Mouse (Mus musculus) hindbrain, embryonic 14.5 days (tissue): ENCODE results near the gene Scn4a. TPM values are rescaled to one million over a fixed set of nuclear protein-coding genes. Genes with fewer than 3 reads are reported as not detected.
A peak's percentile ranks its signal among the peaks of the same experiment; 100 is the strongest.

ENCODE experiments used
- ATAC-seq: fragments of 200-750 bp; cut with Nextera tagmentation; 2 replicates; pipeline ENCODE4 v1.8.0; 2017; ENCODE audit warnings: moderate number of reproducible peaks, mild to moderate bottlenecking, moderate TSS enrichment, moderate library complexity; ENCODE audit not compliant: low FRiP score
- DNase-seq: peaks from one replicate; pipeline ENCODE4 v3.0.0-alpha.2; 2015; ENCODE audit warnings: low spot score
- H3K27ac ChIP-seq: fragments of 300-500 bp; sonication (generic); 2 replicates; pipeline ENCODE4 v1.5.1; 2014; ENCODE audit warnings: mild to moderate bottlenecking, moderate library complexity
- H3K27me3 ChIP-seq: fragments of 300-500 bp; sonication (generic); 2 replicates; pipeline ENCODE4 v1.6.1; 2014; ENCODE audit warnings: mild to moderate bottlenecking, low read length, mixed read lengths; ENCODE audit not compliant: control insufficient read depth, insufficient read depth
- H3K36me3 ChIP-seq: fragments of 300-500 bp; sonication (generic); replicated peaks from 2 replicates; pipeline ENCODE4 v1.6.1; 2014; ENCODE audit not compliant: control insufficient read depth, insufficient read depth
- H3K4me1 ChIP-seq: fragments of 300-500 bp; sonication (generic); replicated peaks from 2 replicates; pipeline ENCODE4 v1.6.1; 2014; ENCODE audit warnings: antibody characterized with exemption, low read length, mixed read lengths; ENCODE audit not compliant: control insufficient read depth, insufficient read depth
- H3K4me2 ChIP-seq: fragments of 300-500 bp; sonication (generic); replicated peaks from 2 replicates; pipeline ENCODE4 v1.6.1; 2014; ENCODE audit warnings: mild to moderate bottlenecking, moderate library complexity
- H3K4me3 ChIP-seq: fragments of 300-500 bp; sonication (generic); replicated peaks from 2 replicates; pipeline ENCODE4 v1.5.1; 2014; ENCODE audit warnings: mild to moderate bottlenecking, low read length
- H3K9ac ChIP-seq: fragments of 300-500 bp; sonication (generic); 2 replicates; pipeline ENCODE4 v1.6.1; 2014
- H3K9me3 ChIP-seq: fragments of 300-500 bp; sonication (generic); 2 replicates; pipeline ENCODE4 v1.6.1; 2016; ENCODE audit warnings: low read length; ENCODE audit not compliant: control insufficient read depth
- WGBS: fragments of 180-500 bp; shearing (Covaris S2); extraction: QIAGEN DNeasy Blood & Tissue Kit; methylation state at CpG from one replicate; pipeline ENCODE4 v1.1.7; 2014; 5-methylcytosine and 5-hydroxymethylcytosine counted together
- polyA plus RNA-seq: library from polyadenylated mRNA; unstranded; fragments of >200 nt; fragmentation: Nextera tagmentation; extraction: Ambion mirVana; gene quantifications from 2 replicates; pipeline ENCODE4 v1.2.1, GENCODE M21; 2014

The Scn4a gene
- polyA plus RNA-seq, 1 experiment from 2014 or later = not detected

GRCm38 (mm10) chr11:106366316-106366715 lies 13.2 kb upstream of the Scn4a start:
- Histone ChIP-seq H3K9me3 (no peaks in the 10 kb centered on the region), H3K36me3 (no peaks in the 10 kb centered on the region), H3K27me3 (no peaks in the 10 kb centered on the region), H3K9ac (no peak overlapping the region), H3K4me3 (no peak overlapping the region), H3K27ac (no peak overlapping the region), H3K4me2 (no peak overlapping the region), H3K4me1 (no peaks in the 10 kb centered on the region; the same call in 1 of the 2 replicates)
- peak; percentile 56 for DNase-seq
- ATAC-seq = no peak
- WGBS = 10% methylated on average over 3 of the region's 3 CpGs

DNA sequence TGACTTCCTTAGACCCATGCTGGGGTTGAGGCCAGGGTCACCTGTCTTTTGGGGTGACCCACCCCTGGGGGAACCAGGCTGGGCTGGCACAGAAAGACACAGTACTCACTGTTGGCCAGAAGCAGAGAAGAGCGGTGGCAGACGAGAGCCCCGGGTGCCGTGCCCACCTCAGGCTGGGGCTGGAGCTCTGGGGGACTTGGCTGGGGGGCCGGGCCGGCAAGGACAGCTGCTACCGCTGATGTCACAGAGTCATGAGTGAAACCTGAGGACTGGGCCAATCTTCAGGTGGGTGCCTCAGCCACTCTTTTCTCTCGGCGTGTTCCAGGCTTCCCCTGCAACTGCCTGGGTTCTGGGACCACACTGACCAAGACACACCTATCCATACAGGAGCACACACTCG lies 12.3 kb upstream of the Scn4a start, which contains the start of gene Prr29:
TSS of gene Prr29 (plus strand) at position 107 of the 400 bp plus-strand sequence.
- Histone ChIP-seq H3K27me3 (no peaks in the 10 kb centered on the region), H3K27ac (no peak within 1 kb of the TSS), H3K4me3 (no peak within 1 kb of the TSS), H3K9ac (no peak within 1 kb of the TSS; the same call in 1 of the 2 replicates), H3K4me1 (no peaks in the 10 kb centered on the region; the same call in 1 of the 2 replicates), H3K9me3 (no peaks in the 10 kb centered on the region), H3K36me3 (no peaks in the 10 kb centered on the region), H3K4me2 (0 out of 2 replicates have a peak within 1 kb of the TSS, but pooled peaks have one; percentile 5)
- ATAC-seq (no peak), DNase-seq (no peak)
- 56% methylated on average over 10 of the region's 10 CpGs for WGBS

- Histone ChIP-seq H3K9me3 (no peaks in the 10 kb centered on the region), H3K9ac (no peak overlapping the region; the same call in 1 of the 2 replicates), H3K36me3 (no peaks in the 10 kb centered on the region), H3K27me3 (no peaks in the 10 kb centered on the region), H3K4me1 (no peaks in the 10 kb centered on the region; the same call in 1 of the 2 replicates), H3K27ac (no peak overlapping the region), H3K4me3 (no peak overlapping the region), H3K4me2 (0 out of 2 replicates have a peak overlapping the region, but pooled peaks have one; percentile 5)
- ATAC-seq (peak; percentile 51; the same call in 1 of the 2 replicates), DNase-seq (no peak)
- 4% methylated on average over 9 of the region's 11 CpGs for WGBS
These were observed 11.6 kb upstream of the Scn4a start for GRCm38 (mm10) chr11:106364712-106365111.

GRCm38 (mm10) chr11:106359350-106359749 lies 6.3 kb upstream of the Scn4a start:
- ATAC-seq (no peak), DNase-seq (no peak)
- WGBS = 18% methylated on average over 5 of the region's 5 CpGs
- Histone ChIP-seq H3K27ac (no peak overlapping the region), H3K27me3 (no peaks in the 10 kb centered on the region), H3K4me2 (no peak overlapping the region), H3K4me1 (no peaks in the 10 kb centered on the region), H3K4me3 (no peak overlapping the region), H3K36me3 (no peaks in the 10 kb centered on the region), H3K9me3 (no peaks in the 10 kb centered on the region), H3K9ac (no peak overlapping the region)

- Histone ChIP-seq H3K9me3 (no peaks in the 10 kb centered on the region), H3K36me3 (no peaks in the 10 kb centered on the region), H3K4me2 (no peak overlapping the region), H3K9ac (no peak overlapping the region), H3K4me3 (no peak overlapping the region), H3K27ac (no peak overlapping the region), H3K4me1 (no peaks in the 10 kb centered on the region), H3K27me3 (no peaks in the 10 kb centered on the region)
- 73% methylated on average over 19 of the region's 19 CpGs for WGBS
- no peak for ATAC-seq
- DNase-seq = no peak
These were observed 2.5 kb upstream of the Scn4a start for GRCm38 (mm10) chr11:106355382-106356128.

- H3K4me2 ChIP-seq = no peak overlapping the region
- H3K36me3 ChIP-seq = no peaks in the 10 kb centered on the region
- H3K4me3 ChIP-seq = no peak overlapping the region
- 68% methylated on average over 1 of the region's 1 CpGs for WGBS
- no peaks in the 10 kb centered on the region for H3K27me3 ChIP-seq
- no peak for ATAC-seq
- H3K9ac ChIP-seq = no peak overlapping the region
- DNase-seq = no peak
- no peak overlapping the region for H3K27ac ChIP-seq
- H3K9me3 ChIP-seq = no peaks in the 10 kb centered on the region
- H3K4me1 ChIP-seq = no peaks in the 10 kb centered on the region
These were observed 1.1 kb upstream of the Scn4a start for GRCm38 (mm10) chr11:106354181-106354580.

DNA sequence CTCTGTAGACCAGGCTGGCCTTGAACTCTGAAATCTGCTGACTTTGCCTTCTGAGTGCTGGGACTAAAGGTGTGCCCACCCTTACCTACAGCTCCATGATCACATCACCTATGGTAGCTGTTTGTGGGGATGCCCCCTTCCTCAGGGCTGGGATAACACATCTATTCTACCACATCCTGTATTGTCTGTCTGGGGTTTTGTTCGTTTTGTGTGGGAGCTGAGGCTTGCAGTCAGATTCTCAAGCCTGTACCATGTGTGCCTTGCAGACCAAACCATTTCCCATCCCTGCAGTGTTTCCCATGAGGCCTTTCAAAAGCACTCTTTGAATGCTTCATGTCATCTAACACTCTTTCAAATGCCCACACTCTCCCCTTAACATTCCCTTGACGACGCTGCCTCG lies 1.1 kb downstream of the Scn4a start:
- Histone ChIP-seq H3K36me3 (no peaks in the 10 kb centered on the region), H3K4me1 (no peaks in the 10 kb centered on the region), H3K4me3 (no peak overlapping the region), H3K9ac (no peak overlapping the region), H3K9me3 (no peaks in the 10 kb centered on the region), H3K4me2 (no peak overlapping the region), H3K27me3 (no peaks in the 10 kb centered on the region), H3K27ac (no peak overlapping the region)
- ATAC-seq (no peak), DNase-seq (no peak)
- WGBS = 75% methylated on average over 4 of the region's 4 CpGs

- no peaks in the 10 kb centered on the region for H3K27me3 ChIP-seq
- H3K9ac ChIP-seq = no peak overlapping the region
- no peak overlapping the region for H3K27ac ChIP-seq
- ATAC-seq (no peak), DNase-seq (no peak)
- WGBS = 62% methylated on average over 3 of the region's 3 CpGs
- no peaks in the 10 kb centered on the region for H3K4me1 ChIP-seq
- H3K36me3 ChIP-seq = no peaks in the 10 kb centered on the region
- H3K9me3 ChIP-seq = no peaks in the 10 kb centered on the region
- no peak overlapping the region for H3K4me3 ChIP-seq
- H3K4me2 ChIP-seq = no peak overlapping the region
These were observed 1.8 kb downstream of the Scn4a start for GRCm38 (mm10) chr11:106351253-106351652.

DNA sequence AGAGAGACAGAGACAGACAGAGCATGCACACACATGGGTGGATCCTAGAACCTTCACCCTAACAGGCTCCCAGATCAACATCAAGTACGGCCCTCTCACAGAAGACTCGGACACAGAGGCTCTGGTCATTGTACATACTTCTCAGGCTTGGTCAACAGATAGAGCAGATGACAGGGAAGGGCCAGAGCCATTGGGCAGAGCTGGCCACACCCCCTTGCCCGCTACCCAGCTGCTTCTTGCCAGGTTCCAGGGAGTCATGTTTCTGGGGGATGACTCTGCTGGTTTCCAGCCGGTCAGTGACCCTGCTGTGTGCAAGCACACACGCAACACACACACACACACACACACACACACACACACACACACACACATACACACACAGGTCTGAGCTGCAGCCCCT lies 2.2 kb downstream of the Scn4a start:
- H3K4me2 ChIP-seq = no peak overlapping the region
- no peak overlapping the region for H3K9ac ChIP-seq
- no peaks in the 10 kb centered on the region for H3K27me3 ChIP-seq
- no peaks in the 10 kb centered on the region for H3K36me3 ChIP-seq
- H3K9me3 ChIP-seq = no peaks in the 10 kb centered on the region
- H3K4me3 ChIP-seq = no peak overlapping the region
- ATAC-seq (no peak), DNase-seq (no peak)
- H3K27ac ChIP-seq = no peak overlapping the region
- 68% methylated on average over 5 of the region's 5 CpGs for WGBS
- no peaks in the 10 kb centered on the region for H3K4me1 ChIP-seq
